Mouse (Mus musculus): ENCODE data around the gene Grhl3.

The Grhl3 gene

DNA sequence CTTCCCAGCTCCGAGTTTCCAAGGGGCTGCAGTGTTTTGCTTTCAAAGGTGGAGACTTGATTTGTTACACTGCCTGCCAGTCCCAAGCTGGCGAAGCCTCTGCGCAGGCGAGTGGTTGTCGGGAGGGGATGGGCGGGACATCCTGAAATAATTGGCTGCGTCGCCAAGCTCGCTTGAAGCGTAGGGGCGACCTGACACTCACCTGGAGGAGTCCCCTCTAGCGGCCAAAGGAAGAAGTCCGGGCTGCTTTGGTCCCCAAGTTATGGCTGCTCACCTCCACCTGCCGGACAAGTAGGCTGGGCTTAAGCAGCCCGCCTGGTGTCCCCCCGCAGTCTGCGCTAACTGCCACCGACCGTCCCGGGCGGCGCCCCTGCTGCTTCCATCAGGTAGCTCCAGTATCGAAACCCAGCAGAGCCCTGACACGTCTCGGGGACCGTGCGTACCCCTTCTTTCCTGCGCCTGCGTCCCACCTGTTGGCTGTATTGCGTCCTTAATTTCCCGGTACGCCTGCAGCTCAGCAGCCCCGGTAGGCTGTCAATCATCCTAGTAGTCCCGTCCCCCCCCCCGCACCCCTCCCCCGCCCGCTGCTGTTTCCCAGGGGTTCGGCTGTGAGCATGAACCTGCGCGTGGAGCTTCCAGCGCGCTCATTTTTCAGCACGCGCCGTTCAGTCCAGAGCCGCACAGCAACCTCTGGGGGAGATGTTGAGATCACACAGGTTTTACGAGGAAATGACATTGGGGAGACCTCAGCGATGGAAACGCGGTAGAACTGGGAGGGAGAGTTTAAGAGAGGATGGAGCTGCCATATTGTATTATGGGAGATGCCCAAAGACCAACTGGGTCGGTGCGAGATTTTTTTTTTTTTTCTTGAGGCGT, 78.7 kb downstream of the Grhl3 start, which contains the start of the genes Stpg1 and Nipal3:
Gene Stpg1 (plus strand): TSS at position 270 of the 876 bp plus-strand sequence.
Gene Nipal3 (minus strand): TSS at position 518 of the 876 bp plus-strand sequence.
- peak; percentile 86 to 88 for DNase-seq (ENCODE audit: low spot score in 2 of 2)

- DNase-seq (ENCODE audit: low spot score in 2 of 2): peak; percentile 36 to 54
Observed at GRCm38 (mm10) chr4:135493691-135494520, 79.5 kb downstream of the Grhl3 start.

- DNase-seq (ENCODE audit: low spot score in 2 of 2): peak in 1 of 2 experiments; percentile 9
Observed at GRCm38 (mm10) chr4:135493271-135493670, 80.2 kb downstream of the Grhl3 start.

Data from right cerebral cortex, adult 2 months (tissue).